Mouse (Mus musculus): ENCODE data around the gene Wdfy3. TPM values are rescaled to one million over a fixed set of nuclear protein-coding genes. Genes with fewer than 3 reads are reported as not detected.

The Wdfy3 gene
- polyA plus RNA-seq, 1 experiment from 2014 or later: 4.4 TPM

DNA sequence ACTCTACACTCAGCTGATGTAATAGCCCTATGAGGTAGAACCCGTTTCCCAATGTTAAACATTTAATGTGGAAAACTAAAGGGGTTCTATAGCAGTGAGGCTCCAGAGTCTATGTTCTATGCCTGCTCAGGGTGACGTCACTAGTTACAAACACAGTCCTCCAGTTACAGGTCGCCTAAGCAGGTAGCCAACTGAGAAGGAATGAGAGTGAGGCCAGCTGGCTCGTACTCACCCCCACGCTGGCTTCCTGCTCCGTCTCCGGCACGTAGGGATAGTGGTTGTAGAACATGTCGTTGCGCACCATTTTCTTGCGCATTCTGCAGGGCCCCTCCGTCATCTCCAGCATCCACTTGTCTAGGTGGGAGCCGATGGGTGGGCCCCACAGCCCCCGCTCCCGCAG is 187.5 kb downstream of the Wdfy3 start:
- ATAC-seq: no peak

DNA sequence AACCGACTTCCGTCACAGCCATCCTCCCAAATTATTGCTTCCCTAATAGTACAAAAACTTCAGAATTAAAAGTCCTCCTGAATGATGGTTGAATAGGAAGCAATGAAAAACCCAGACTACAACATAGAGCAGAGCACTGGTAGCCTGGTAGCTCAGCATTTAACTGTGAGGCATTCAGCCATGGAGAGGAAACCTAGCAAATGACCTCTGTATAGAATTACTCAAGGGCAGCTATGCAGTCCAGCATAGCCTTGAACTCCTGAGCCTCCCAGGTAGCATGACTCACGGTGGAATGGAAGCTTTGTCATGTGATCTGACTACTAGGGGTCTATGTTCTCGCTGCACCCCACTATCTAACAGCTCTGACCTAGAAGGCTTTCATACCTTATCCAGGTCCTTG is 189.8 kb downstream of the Wdfy3 start:
- no peaks in the 10 kb centered on the region for H3K9me3 ChIP-seq (ENCODE audit: low read length)
- H3K27me3 ChIP-seq (ENCODE audit: insufficient read depth, low read length): no peaks in the 10 kb centered on the region
- WGBS (ENCODE audit: insufficient replicate concordance): 86% methylated on average over 4 of the region's 4 CpGs
- no peak for TF ChIP-seq EP300 (IDR thresholded peaks at IDR 0.05; ENCODE audit: low read depth)
- TF ChIP-seq CTCF (IDR thresholded peaks at IDR 0.05; ENCODE audit: low read depth): no peak
- H3K4me1 ChIP-seq (ENCODE audit: insufficient read depth): no peaks in the 10 kb centered on the region
- no peak overlapping the region for H3K4me3 ChIP-seq (ENCODE audit: low read depth, low read length)
- no peak overlapping the region for H3K9ac ChIP-seq (replicated peaks)
- H3K4me2 ChIP-seq (ENCODE audit: low read depth, low read length): no peak overlapping the region
- peaks cover 49% of the 10 kb centered on the region for H3K36me3 ChIP-seq (replicated peaks; ENCODE audit: insufficient read depth, low read length)
- ATAC-seq (no peak), DNase-seq (no peak)
- H3K27ac ChIP-seq (ENCODE audit: low read depth): no peak overlapping the region

More for the DNA sequence above, 187.5 kb downstream of the Wdfy3 start:
- no peak overlapping the region for H3K9ac ChIP-seq (replicated peaks)
- WGBS (ENCODE audit: insufficient replicate concordance): 92% methylated on average over 15 of the region's 15 CpGs
- TF ChIP-seq EP300 (IDR thresholded peaks at IDR 0.05; ENCODE audit: low read depth) (no peak), CTCF (IDR thresholded peaks at IDR 0.05; ENCODE audit: low read depth) (no peak)
- no peaks in the 10 kb centered on the region for H3K9me3 ChIP-seq (ENCODE audit: low read length)
- H3K4me3 ChIP-seq (ENCODE audit: low read depth, low read length): no peak overlapping the region
- no peaks in the 10 kb centered on the region for H3K4me1 ChIP-seq (ENCODE audit: insufficient read depth)
- H3K27ac ChIP-seq (ENCODE audit: low read depth): no peak overlapping the region
- no peaks in the 10 kb centered on the region for H3K27me3 ChIP-seq (ENCODE audit: insufficient read depth, low read length)
- DNase-seq: no peak
- no peak overlapping the region for H3K4me2 ChIP-seq (ENCODE audit: low read depth, low read length)
- H3K36me3 ChIP-seq (replicated peaks; ENCODE audit: insufficient read depth, low read length): peaks cover 61% of the 10 kb centered on the region

DNA sequence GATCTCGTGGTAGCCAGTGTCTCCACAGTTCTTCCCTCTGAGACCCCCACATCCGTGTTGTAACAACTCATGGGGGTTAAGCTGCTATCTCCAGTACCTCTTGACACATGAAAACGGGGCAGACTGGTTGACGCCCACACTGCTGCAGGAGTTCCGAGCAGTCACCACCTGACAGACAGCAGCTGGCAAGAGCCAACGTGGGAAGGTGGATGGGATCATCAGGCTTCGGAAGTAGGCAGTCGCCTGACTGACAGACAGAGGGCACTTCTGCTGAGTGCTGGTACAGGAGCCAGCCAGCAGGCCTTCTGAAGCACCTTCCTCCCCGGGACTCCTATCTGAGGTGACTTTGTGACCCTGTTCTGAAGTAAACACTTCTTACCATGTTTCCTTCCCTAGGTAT is 191.3 kb downstream of the Wdfy3 start:
- Histone ChIP-seq H3K4me1 (ENCODE audit: insufficient read depth) (no peaks in the 10 kb centered on the region), H3K27me3 (ENCODE audit: insufficient read depth, low read length) (no peaks in the 10 kb centered on the region), H3K9me3 (ENCODE audit: low read length) (no peaks in the 10 kb centered on the region), H3K36me3 (replicated peaks; ENCODE audit: insufficient read depth, low read length) (peaks cover 53% of the 10 kb centered on the region), H3K4me3 (ENCODE audit: low read depth, low read length) (no peak overlapping the region), H3K4me2 (ENCODE audit: low read depth, low read length) (no peak overlapping the region), H3K9ac (replicated peaks) (no peak overlapping the region), H3K27ac (ENCODE audit: low read depth) (no peak overlapping the region)
- no peak for ATAC-seq
- WGBS (ENCODE audit: insufficient replicate concordance): 80% methylated on average over 9 of the region's 9 CpGs
- no peak for DNase-seq
- TF ChIP-seq CTCF (IDR thresholded peaks at IDR 0.05; ENCODE audit: low read depth): no peak
- no peak for TF ChIP-seq EP300 (IDR thresholded peaks at IDR 0.05; ENCODE audit: low read depth)

DNA sequence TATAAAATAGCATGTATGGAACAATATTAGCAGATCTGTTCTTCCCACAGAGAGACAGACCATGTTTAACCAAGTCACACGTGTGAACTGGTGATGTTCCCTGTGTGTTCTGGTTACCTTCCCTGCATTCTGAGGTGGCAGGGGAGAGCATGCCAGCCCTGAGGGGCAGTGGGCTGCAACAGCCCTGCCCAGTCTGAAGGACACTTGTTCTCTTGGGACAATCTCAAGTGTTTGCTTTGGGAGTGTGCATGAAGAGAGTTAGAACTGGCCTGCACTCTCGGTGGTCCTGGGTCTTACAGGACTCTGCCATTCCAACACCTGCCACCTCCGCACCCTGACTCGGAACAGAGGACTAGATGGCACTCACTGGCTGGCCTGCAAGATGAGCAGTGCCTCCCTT is 193.5 kb downstream of the Wdfy3 start:
- H3K9me3 ChIP-seq (ENCODE audit: low read length): no peaks in the 10 kb centered on the region
- H3K36me3 ChIP-seq (replicated peaks; ENCODE audit: insufficient read depth, low read length): peaks cover 54% of the 10 kb centered on the region
- no peak overlapping the region for H3K4me2 ChIP-seq (ENCODE audit: low read depth, low read length)
- ATAC-seq (no peak), DNase-seq (no peak)
- WGBS (ENCODE audit: insufficient replicate concordance): 82% methylated on average over 4 of the region's 4 CpGs
- TF ChIP-seq CTCF (IDR thresholded peaks at IDR 0.05; ENCODE audit: low read depth) (no peak), EP300 (IDR thresholded peaks at IDR 0.05; ENCODE audit: low read depth) (no peak)
- H3K9ac ChIP-seq (replicated peaks): no peak overlapping the region
- H3K4me3 ChIP-seq (ENCODE audit: low read depth, low read length): no peak overlapping the region
- no peaks in the 10 kb centered on the region for H3K27me3 ChIP-seq (ENCODE audit: insufficient read depth, low read length)
- no peak overlapping the region for H3K27ac ChIP-seq (ENCODE audit: low read depth)
- H3K4me1 ChIP-seq (ENCODE audit: insufficient read depth): no peaks in the 10 kb centered on the region

DNA sequence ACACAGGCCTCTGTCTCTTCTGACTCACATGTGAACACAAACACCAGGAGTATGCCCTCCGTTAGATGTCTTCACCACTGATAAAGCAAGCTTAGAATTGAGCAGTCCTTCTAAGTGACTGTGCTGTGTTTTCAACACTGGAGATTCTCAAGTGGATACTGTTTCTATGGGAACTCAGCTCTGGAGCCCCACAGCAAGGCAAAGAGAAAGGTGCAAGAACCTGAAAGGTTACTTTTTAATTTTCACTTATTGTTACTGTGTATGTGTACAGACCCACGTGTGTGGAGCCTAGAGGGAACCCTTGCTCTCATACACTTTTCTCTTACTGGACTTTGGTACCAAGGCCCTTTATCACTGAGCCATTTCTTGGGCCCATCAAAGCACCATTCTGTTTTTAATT is 203.0 kb downstream of the Wdfy3 start:
- no peaks in the 10 kb centered on the region for H3K4me1 ChIP-seq (ENCODE audit: insufficient read depth)
- no peak for ATAC-seq

DNA sequence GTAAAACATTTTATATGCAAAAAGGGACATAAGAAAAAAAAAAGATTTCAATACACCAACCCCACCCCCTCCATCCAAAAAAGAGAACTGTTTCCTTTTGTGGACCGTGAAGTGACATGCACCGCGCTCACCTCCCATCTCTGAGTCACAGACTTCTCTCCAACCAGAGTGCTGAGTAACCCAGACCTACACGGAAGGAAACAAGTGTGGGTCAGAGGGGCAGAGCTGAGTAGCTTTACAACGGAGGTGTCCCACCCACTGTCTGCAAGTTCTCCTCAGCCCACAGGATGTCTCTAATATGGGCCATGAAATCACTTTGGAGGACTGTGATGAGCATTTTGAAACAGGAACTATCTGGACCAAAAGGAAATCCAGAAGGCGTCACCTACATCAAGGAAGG is 205.8 kb downstream of the Wdfy3 start:
- ATAC-seq (no peak), DNase-seq (no peak)
- 66% methylated on average over 6 of the region's 6 CpGs for WGBS (ENCODE audit: insufficient replicate concordance)
- Histone ChIP-seq H3K9me3 (ENCODE audit: low read length) (no peaks in the 10 kb centered on the region), H3K4me1 (ENCODE audit: insufficient read depth) (no peaks in the 10 kb centered on the region), H3K27ac (ENCODE audit: low read depth) (no peak overlapping the region), H3K4me2 (ENCODE audit: low read depth, low read length) (no peak overlapping the region), H3K27me3 (ENCODE audit: insufficient read depth, low read length) (no peaks in the 10 kb centered on the region), H3K9ac (replicated peaks) (no peak overlapping the region), H3K36me3 (replicated peaks; ENCODE audit: insufficient read depth, low read length) (peaks cover 67% of the 10 kb centered on the region), H3K4me3 (ENCODE audit: low read depth, low read length) (no peak overlapping the region)
- TF ChIP-seq EP300 (IDR thresholded peaks at IDR 0.05; ENCODE audit: low read depth): no peak
- TF ChIP-seq CTCF (IDR thresholded peaks at IDR 0.05; ENCODE audit: low read depth): no peak

More for the DNA sequence above, 203.0 kb downstream of the Wdfy3 start:
- H3K27ac ChIP-seq (ENCODE audit: low read depth): no peak overlapping the region
- DNase-seq: no peak
- WGBS (ENCODE audit: insufficient replicate concordance): 69% methylated on average over 2 of the region's 2 CpGs
- no peak overlapping the region for H3K4me2 ChIP-seq (ENCODE audit: low read depth, low read length)
- no peaks in the 10 kb centered on the region for H3K9me3 ChIP-seq (ENCODE audit: low read length)
- H3K4me3 ChIP-seq (ENCODE audit: low read depth, low read length): no peak overlapping the region
- no peak for TF ChIP-seq CTCF (IDR thresholded peaks at IDR 0.05; ENCODE audit: low read depth)
- no peak for TF ChIP-seq EP300 (IDR thresholded peaks at IDR 0.05; ENCODE audit: low read depth)
- H3K9ac ChIP-seq (replicated peaks): no peak overlapping the region
- no peaks in the 10 kb centered on the region for H3K27me3 ChIP-seq (ENCODE audit: insufficient read depth, low read length)
- peaks cover 80% of the 10 kb centered on the region for H3K36me3 ChIP-seq (replicated peaks; ENCODE audit: insufficient read depth, low read length)

DNA sequence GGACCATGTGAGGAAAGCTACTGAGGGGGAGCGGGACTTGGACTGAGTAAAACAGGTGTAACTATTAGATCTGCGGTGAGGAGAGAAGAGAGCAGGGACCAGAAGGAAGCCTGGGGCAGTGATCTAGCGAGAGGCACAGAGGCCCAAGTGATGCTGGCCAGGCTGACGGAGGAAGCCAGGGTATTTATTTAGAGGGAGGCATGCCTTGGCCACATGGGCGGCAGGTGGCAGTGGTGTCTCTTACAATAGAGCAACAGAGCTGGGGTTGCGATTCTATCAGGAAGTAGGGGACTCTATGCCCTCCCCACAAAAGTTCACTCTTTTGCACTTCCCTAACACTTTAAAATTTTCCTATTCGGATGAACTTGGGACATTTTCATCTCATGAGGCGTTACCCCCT is 207.1 kb downstream of the Wdfy3 start:
- Histone ChIP-seq H3K4me3 (ENCODE audit: low read depth, low read length) (no peak overlapping the region), H3K27ac (ENCODE audit: low read depth) (no peak overlapping the region), H3K9me3 (ENCODE audit: low read length) (no peaks in the 10 kb centered on the region), H3K36me3 (replicated peaks; ENCODE audit: insufficient read depth, low read length) (peaks cover 66% of the 10 kb centered on the region), H3K4me2 (ENCODE audit: low read depth, low read length) (no peak overlapping the region), H3K27me3 (ENCODE audit: insufficient read depth, low read length) (no peaks in the 10 kb centered on the region), H3K9ac (replicated peaks) (no peak overlapping the region), H3K4me1 (ENCODE audit: insufficient read depth) (no peaks in the 10 kb centered on the region)
- ATAC-seq (no peak), DNase-seq (no peak)
- no peak for TF ChIP-seq CTCF (IDR thresholded peaks at IDR 0.05; ENCODE audit: low read depth)
- no peak for TF ChIP-seq EP300 (IDR thresholded peaks at IDR 0.05; ENCODE audit: low read depth)
- WGBS (ENCODE audit: insufficient replicate concordance): 88% methylated on average over 8 of the region's 8 CpGs
